Mouse (Mus musculus): ENCODE measurements around the gene Kif2a.

DNA sequence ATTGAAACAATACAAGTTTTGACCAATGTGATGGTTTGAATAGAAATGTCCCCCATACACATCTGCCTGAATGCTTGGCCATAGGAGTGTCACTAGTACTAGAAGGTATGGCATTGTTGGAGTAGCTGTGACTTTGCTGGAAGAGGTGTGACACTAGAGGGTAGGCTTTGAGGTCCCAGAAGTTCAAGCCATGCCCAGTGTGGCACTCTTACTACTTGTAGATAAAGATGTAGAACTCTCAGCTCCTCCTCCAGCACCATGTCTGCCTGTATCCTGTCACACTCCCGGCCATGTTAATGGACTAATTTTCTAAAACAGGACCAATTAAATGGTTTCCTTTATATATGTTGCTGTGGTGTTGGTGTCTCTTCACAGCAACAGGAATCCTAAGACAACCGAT lies 10.3 kb downstream of the Kif2a start:
- TF ChIP-seq CTCF (IDR thresholded peaks at IDR 0.05; ENCODE audit: control insufficient read depth, insufficient read depth, insufficient read length) (no peak), USF1 (IDR thresholded peaks at IDR 0.05; ENCODE audit: low read depth) (no peak), MAX (IDR thresholded peaks at IDR 0.05) (no peak), MYOG (IDR thresholded peaks at IDR 0.05; ENCODE audit: control insufficient read depth, extremely low read depth, insufficient read length) (no peak), MYOD1 (IDR thresholded peaks at IDR 0.05; ENCODE audit: control insufficient read depth, insufficient read length, low read depth) (no peak)

All from C2C12 (cell line).